Mouse (Mus musculus) gastrocnemius, postnatal 14 days (tissue): ENCODE data around the gene Npdc1. TPM values are rescaled to one million over a fixed set of nuclear protein-coding genes. Genes with fewer than 3 reads are reported as not detected.
A peak's percentile ranks its signal among the peaks of the same experiment; 100 is the strongest.

Source experiments
- DNase-seq: peaks from one replicate; pipeline ENCODE4 v3.0.0; 2021; ENCODE audit warnings: mixed read lengths
- intact Hi-C: fragments of 180-260 bp; cut with DNase I; formaldehyde crosslinking; loops from one replicate; pipeline ENCODE4 v1.15.1; 2025; ENCODE audit warnings: low total_unique reads
- total RNA-seq, 2 experiments: library from RNA; stranded (reverse); gene quantifications; 2 replicates each; pipeline ENCODE4 v1.2.3; 2021

Gene Npdc1
- total RNA-seq, 2 experiments from 2014 or later, result 24.0 to 28.1 TPM

GRCm38 (mm10) chr2:25426721-25427191 is 27.6 kb downstream of the Npdc1 start:
- intact Hi-C loops, result no loop called here
- DNase-seq, result peak; percentile 67

- intact Hi-C loops, result no loop called here
- DNase-seq, result no peak
Observed at GRCm38 (mm10) chr2:25427256-25427655, 28.1 kb downstream of the Npdc1 start.

GRCm38 (mm10) chr2:25428442-25429236 is 29.5 kb downstream of the Npdc1 start, which contains the start of gene Abca2:
TSS of gene Abca2 (plus strand) at chr2:25428703.
- intact Hi-C loops, result no loop called here
- DNase-seq, result peak; percentile 95

GRCm38 (mm10) chr2:25429435-25430180 is 30.5 kb downstream of the Npdc1 start:
- intact Hi-C loops, result no loop called here

GRCm38 (mm10) chr2:25430395-25431233 is 31.5 kb downstream of the Npdc1 start:
- no peak for DNase-seq
- intact Hi-C loops, result no loop called here

More at GRCm38 (mm10) chr2:25429435-25430180, 30.5 kb downstream of the Npdc1 start:
- no peak for DNase-seq

GRCm38 (mm10) chr2:25431308-25431855 is 32.2 kb downstream of the Npdc1 start:
- intact Hi-C loops, result no loop called here
- no peak for DNase-seq

- intact Hi-C loops, result no loop called here
- no peak for DNase-seq
Observed at GRCm38 (mm10) chr2:25432326-25433098, 33.4 kb downstream of the Npdc1 start.

- no peak for DNase-seq
- intact Hi-C loops, result no loop called here
Observed at GRCm38 (mm10) chr2:25433101-25433500, 34.0 kb downstream of the Npdc1 start.

- intact Hi-C loops, result no loop called here
- no peak for DNase-seq
Observed at GRCm38 (mm10) chr2:25434292-25434691, 35.1 kb downstream of the Npdc1 start.

GRCm38 (mm10) chr2:25436286-25436820 is 37.2 kb downstream of the Npdc1 start:
- intact Hi-C loops, result no loop called here
- DNase-seq, result no peak

- intact Hi-C loops, result no loop called here
- DNase-seq, result no peak
Observed at GRCm38 (mm10) chr2:25441067-25441466, 41.9 kb downstream of the Npdc1 start.

GRCm38 (mm10) chr2:25442682-25443081 is 43.5 kb downstream of the Npdc1 start:
- intact Hi-C loops, result no loop called here
- no peak for DNase-seq

GRCm38 (mm10) chr2:25450853-25451647 is 51.9 kb downstream of the Npdc1 start:
- DNase-seq, result no peak
- intact Hi-C loops, result no loop called here

- DNase-seq, result no peak
- intact Hi-C loops, result no loop called here
Observed at GRCm38 (mm10) chr2:25452951-25453350, 53.8 kb downstream of the Npdc1 start.

GRCm38 (mm10) chr2:25456205-25456953 is 57.2 kb downstream of the Npdc1 start, which contains the start of gene Clic3:
TSS of gene Clic3 (plus strand) at chr2:25456838.
- intact Hi-C loops, result no loop called here
- no peak for DNase-seq

- DNase-seq, result no peak
Observed at GRCm38 (mm10) chr2:25457022-25457896, 58.1 kb downstream of the Npdc1 start.

More at GRCm38 (mm10) chr2:25457022-25457896, 58.1 kb downstream of the Npdc1 start:
- intact Hi-C loops, result no loop called here
